Mouse (Mus musculus): ENCODE data around the gene Phka1. TPM values are rescaled to one million over a fixed set of nuclear protein-coding genes. Genes with fewer than 3 reads are reported as not detected.
"Not testable (repeated sequence)": the region's sequence is repeated elsewhere in the genome, so short reads cannot be mapped to it uniquely, and the experiment has no call there.

The Phka1 gene
- 10 to 100 TPM; 15.2 to 15.5 TPM for total RNA-seq (2021)
- polyA plus RNA-seq (2012; rRNA removed): 5.5 and 5.9 TPM in 2 replicates
- long read RNA-seq, full-length matches to known transcripts: 4 of 10 reads
- long read RNA-seq, partial matches to known transcripts: 2 of 10 reads
- long read RNA-seq, other reads (novel, unspliced or antisense): 4 of 10 reads

GRCm38 (mm10) chrX:102643823-102644572, at the start of gene Phka1:
Gene Phka1, minus strand, starts transcription at chrX:102644246.
- peak; percentile 92 for DNase-seq

- DNase-seq: peak; percentile 20
These were observed 45.2 kb upstream of the Phka1 start for GRCm38 (mm10) chrX:102689252-102689651.

- not testable (repeated sequence) for DNase-seq
These were observed 42.8 kb upstream of the Phka1 start, which contains the start of gene Gm3880 for GRCm38 (mm10) chrX:102686872-102687271. Gene Gm3880, minus strand, starts transcription at chrX:102686972.

- not testable (repeated sequence) for DNase-seq
These were observed 40.7 kb upstream of the Phka1 start for GRCm38 (mm10) chrX:102684706-102685105.

- DNase-seq: no peak
These were observed 22.6 kb upstream of the Phka1 start for GRCm38 (mm10) chrX:102666641-102667040.

GRCm38 (mm10) chrX:102660712-102661111, 16.7 kb upstream of the Phka1 start:
- no peak for DNase-seq

- DNase-seq: no peak
These were observed 1.6 kb upstream of the Phka1 start for GRCm38 (mm10) chrX:102645691-102646090.

GRCm38 (mm10) chrX:102645146-102645545, 1.1 kb upstream of the Phka1 start:
- DNase-seq: no peak

GRCm38 (mm10) chrX:102644573-102644951, 516 bp upstream of the Phka1 start:
- DNase-seq: peak; percentile 39

- DNase-seq: no peak
These were observed 42.8 kb downstream of the Phka1 start for GRCm38 (mm10) chrX:102601269-102601668.

- no peak for DNase-seq
These were observed 55.5 kb downstream of the Phka1 start for GRCm38 (mm10) chrX:102588560-102588959.

GRCm38 (mm10) chrX:102571186-102571585, 72.9 kb downstream of the Phka1 start:
- no peak for DNase-seq

- DNase-seq: peak; percentile 52
These were observed 87.1 kb downstream of the Phka1 start for GRCm38 (mm10) chrX:102556906-102557305.

GRCm38 (mm10) chrX:102509205-102509604, 134.8 kb downstream of the Phka1 start:
- DNase-seq: no peak

GRCm38 (mm10) chrX:102504644-102505481, 139.2 kb downstream of the Phka1 start, which contains the start of gene Hdac8:
Gene Hdac8, minus strand, starts transcription at chrX:102505359.
- DNase-seq: peak; percentile 65

- no peak for DNase-seq
These were observed 139.9 kb downstream of the Phka1 start for GRCm38 (mm10) chrX:102504179-102504578.

- no peak for DNase-seq
These were observed 149.9 kb downstream of the Phka1 start for GRCm38 (mm10) chrX:102493992-102494730.

GRCm38 (mm10) chrX:102485575-102485974, 158.5 kb downstream of the Phka1 start:
- no peak for DNase-seq

- peak; percentile 43 for DNase-seq
These were observed 164.4 kb downstream of the Phka1 start for GRCm38 (mm10) chrX:102479665-102480064.

GRCm38 (mm10) chrX:102478965-102479364, 165.1 kb downstream of the Phka1 start:
- DNase-seq: no peak

GRCm38 (mm10) chrX:102478481-102478880, 165.6 kb downstream of the Phka1 start:
- no peak for DNase-seq

- peak; percentile 42 for DNase-seq
These were observed 167.3 kb downstream of the Phka1 start for GRCm38 (mm10) chrX:102476784-102477183.
